Mouse (Mus musculus): ENCODE measurements around the gene Olfr272.

The Olfr272 gene

GRCm38 (mm10) chr4:52919078-52919477 is at the start of gene Olfr272:
Gene Olfr272, minus strand, starts transcription at chr4:52919178.
- no peak for DNase-seq (ENCODE audit: low spot score)

- DNase-seq (ENCODE audit: low spot score) = no peak
Measured at GRCm38 (mm10) chr4:52964247-52964646, 45.3 kb upstream of the Olfr272 start, which contains the start of gene Olfr270. Gene Olfr270, plus strand, starts transcription at chr4:52964547.

- no peak for DNase-seq (ENCODE audit: low spot score)
Measured at GRCm38 (mm10) chr4:52958693-52959092, 39.7 kb upstream of the Olfr272 start.

GRCm38 (mm10) chr4:52949005-52949404 is 30.0 kb upstream of the Olfr272 start:
- no peak for DNase-seq (ENCODE audit: low spot score)

- DNase-seq (ENCODE audit: low spot score) = no peak
Measured at GRCm38 (mm10) chr4:52946665-52947064, 27.7 kb upstream of the Olfr272 start.

- DNase-seq (ENCODE audit: low spot score) = no peak
Measured at GRCm38 (mm10) chr4:52930480-52930879, 11.5 kb upstream of the Olfr272 start.

- no peak for DNase-seq (ENCODE audit: low spot score)
Measured at GRCm38 (mm10) chr4:52917311-52917688, 1.7 kb downstream of the Olfr272 start.

- DNase-seq (ENCODE audit: low spot score) = no peak
Measured at GRCm38 (mm10) chr4:52916659-52917310, 2.2 kb downstream of the Olfr272 start.

GRCm38 (mm10) chr4:52912409-52912808 is 6.6 kb downstream of the Olfr272 start:
- DNase-seq (ENCODE audit: low spot score) = no peak

GRCm38 (mm10) chr4:52909542-52909941 is 9.4 kb downstream of the Olfr272 start:
- DNase-seq (ENCODE audit: low spot score) = no peak

GRCm38 (mm10) chr4:52864156-52864555 is 54.8 kb downstream of the Olfr272 start:
- DNase-seq (ENCODE audit: low spot score) = no peak
